Mouse (Mus musculus) bone marrow macrophage, adult 2 months (primary cell): ENCODE measurements around the gene Tcf20.

ENCODE experiments used
- CTCF ChIP-seq: IDR thresholded peaks from 2 replicates; pipeline ENCODE4 v1.5.1; 2012; ENCODE audit warnings: low read depth, mild to moderate bottlenecking, low read length, moderate library complexity
- POLR2A ChIP-seq: IDR thresholded peaks from 2 replicates; pipeline ENCODE4 v1.6.1; 2012; ENCODE audit warnings: mild to moderate bottlenecking, low read depth, low read length, borderline replicate concordance

GRCm38 (mm10) chr15:82876863-82877262 lies 110.8 kb downstream of the Tcf20 start:
- TF ChIP-seq POLR2A (no peak), CTCF (no peak)
